Mouse (Mus musculus) lung, postnatal 4 days (tissue): Measurements from ENCODE around the gene Sbk3.

Source experiments
- DNase-seq, 2 experiments: peaks; one replicate each; pipeline ENCODE4 v3.0.0; 2021

The Sbk3 gene

DNA sequence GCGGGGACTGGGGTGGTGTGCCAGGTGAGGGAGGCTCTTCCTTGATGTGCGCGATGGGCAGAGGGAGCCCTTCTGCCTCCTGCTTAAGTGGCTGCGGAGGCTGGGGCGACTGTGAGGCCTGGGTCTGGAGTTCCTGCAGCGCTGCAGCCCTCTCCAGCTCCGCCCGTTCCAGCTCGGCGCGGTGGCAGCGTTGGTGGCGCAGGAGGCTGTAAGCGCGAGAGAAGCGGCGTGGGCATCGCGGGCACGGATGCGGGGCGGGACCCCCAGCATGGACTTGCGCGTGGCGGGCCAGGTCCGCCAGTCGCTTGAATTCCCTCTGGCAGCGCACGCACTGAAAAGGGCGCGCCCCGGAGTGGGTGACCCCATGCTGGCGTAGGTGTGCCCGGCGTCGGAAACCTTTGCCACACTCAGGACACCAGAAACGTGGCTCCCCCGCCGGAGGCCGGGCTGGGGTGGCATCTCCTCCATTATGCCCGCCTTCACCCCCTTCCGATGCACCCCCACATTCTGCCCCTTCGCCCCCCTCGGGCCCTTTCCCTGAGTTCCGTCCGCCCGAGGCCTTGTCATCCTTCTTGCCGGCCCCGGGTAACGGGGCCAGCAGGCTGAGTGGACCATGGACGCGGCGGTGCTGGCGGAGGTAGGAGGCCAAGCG is 22.5 kb upstream of the Sbk3 start:
- DNase-seq = no peak

- peak in 1 of 2 experiments; percentile 42 for DNase-seq
Observed at GRCm38 (mm10) chr7:4988250-4988649, 17.3 kb upstream of the Sbk3 start.

DNA sequence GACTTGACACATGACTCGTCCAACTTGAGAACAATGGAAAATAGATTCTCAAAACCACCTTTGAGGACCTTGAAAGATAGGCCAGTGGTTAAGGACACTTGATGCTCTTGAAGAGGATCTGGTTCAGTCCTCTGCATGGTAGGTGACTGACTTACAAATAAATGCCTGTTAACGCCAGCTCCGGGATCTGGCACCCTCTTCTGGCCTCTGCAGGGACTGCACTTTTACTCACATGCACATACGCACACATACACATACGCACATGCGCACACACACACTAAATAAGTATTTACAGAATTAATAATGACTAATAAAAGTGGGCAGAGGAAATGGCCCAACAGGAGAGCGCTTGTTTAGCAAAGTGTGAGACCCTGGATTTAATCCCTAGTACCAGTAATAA is 5.9 kb upstream of the Sbk3 start:
- no peak for DNase-seq

DNA sequence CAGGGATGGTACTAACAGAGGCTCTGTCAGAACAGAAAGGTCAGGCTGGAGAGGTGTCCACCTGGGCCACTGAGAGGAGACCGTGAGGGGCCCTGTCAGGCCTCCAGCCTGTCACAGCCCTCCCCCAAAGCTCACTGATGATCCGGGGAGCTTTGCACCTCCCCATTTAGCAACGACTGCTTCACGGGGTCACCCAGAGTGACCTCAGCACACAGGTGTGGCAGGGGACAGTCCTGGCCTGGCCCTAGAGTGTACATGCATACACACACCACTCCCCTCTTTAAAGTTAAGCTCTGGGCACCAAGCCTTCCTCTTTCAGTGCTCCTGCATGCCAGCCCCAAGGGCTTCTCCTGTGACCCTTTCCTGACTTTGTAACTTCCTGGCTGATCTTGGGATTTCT is 4.5 kb upstream of the Sbk3 start:
- DNase-seq = no peak

- peak; percentile 60 to 77 for DNase-seq
Observed at GRCm38 (mm10) chr7:4972321-4973047, 1.5 kb upstream of the Sbk3 start.

- DNase-seq = peak; percentile 50 to 75
Observed at GRCm38 (mm10) chr7:4971710-4972109, 742 bp upstream of the Sbk3 start.

DNA sequence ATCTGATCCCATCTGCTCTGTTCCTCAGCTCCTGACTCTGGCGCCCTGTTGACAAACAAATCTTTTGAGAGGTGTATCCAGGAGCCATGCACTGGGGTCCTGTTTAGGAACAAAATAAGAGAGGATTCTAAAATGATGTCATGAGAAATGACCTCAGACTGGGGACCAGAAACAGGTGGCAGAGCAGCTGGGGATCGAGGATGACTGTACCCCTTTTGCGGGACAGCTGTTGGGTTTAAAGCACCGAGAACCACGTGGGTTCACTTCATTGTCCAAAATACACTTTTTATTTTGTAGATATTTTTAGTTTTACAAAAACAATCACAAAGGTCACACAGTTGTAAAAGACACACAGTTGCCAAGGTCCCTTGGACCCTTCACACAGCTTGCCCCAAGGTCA is 6.0 kb downstream of the Sbk3 start:
- DNase-seq = no peak

DNA sequence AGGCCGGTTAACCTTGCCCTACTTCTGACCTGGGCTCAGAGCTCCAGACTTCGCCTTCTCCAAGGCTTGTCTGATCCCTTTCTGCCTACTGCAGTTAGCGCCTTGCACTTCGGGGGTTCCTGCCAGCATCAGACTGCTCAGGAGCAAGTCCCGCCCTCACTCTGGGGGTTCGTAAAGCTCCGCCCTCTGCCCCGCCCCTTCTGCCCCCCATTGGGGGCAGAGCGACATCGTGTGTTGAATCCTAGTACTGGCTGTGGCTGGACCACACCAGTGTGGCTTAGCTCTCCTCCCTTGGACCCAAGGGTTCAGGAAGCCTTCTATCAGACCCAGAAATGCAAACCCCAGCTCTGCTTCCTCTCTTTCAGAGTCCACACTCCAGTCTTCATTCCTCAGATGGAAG is 6.7 kb downstream of the Sbk3 start, which contains the start of gene Sbk2:
Gene Sbk2 (minus strand): TSS at position 135 of the 400 bp plus-strand sequence.
- DNase-seq = peak; percentile 87 to 90

DNA sequence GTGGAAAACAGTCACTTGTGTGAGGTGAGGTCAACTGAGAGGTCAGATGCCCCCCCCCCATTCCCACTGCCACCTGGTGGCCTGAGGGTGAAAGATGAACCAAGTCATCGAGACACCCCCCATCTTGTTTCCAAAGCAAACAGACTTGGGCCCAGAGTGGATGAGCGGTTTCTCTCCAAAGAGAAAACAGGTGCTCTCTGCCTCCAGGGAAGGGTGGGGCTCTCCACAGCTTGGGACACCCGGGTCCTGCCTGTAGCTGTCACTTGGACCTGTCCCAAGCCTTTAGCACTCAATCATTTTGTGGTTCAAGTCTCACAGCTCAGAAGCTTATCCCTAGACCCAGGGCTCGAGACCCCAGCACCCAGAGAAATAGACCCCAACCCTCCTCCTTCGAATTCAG is 7.4 kb downstream of the Sbk3 start:
- no peak for DNase-seq

DNA sequence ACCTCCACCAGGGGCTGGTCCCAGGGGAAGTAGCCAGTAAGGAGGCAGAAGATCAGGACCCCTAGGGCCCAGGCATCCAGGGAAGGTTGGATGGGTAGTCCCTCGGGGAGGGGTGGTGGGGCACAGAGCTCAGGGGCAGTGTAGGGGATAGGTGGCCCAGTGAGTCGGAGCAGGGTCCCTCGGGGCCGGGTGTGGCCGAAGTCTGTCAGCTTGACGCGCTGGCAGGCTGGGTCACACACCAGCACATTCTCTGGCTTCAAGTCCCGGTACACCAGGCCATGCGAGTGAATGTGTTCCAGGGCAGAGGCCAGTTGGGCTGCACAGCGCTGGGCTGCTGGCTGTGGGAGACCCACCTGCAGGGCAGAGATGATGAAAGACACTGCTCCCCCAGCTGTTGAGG is 13.6 kb downstream of the Sbk3 start:
- no peak for DNase-seq

DNA sequence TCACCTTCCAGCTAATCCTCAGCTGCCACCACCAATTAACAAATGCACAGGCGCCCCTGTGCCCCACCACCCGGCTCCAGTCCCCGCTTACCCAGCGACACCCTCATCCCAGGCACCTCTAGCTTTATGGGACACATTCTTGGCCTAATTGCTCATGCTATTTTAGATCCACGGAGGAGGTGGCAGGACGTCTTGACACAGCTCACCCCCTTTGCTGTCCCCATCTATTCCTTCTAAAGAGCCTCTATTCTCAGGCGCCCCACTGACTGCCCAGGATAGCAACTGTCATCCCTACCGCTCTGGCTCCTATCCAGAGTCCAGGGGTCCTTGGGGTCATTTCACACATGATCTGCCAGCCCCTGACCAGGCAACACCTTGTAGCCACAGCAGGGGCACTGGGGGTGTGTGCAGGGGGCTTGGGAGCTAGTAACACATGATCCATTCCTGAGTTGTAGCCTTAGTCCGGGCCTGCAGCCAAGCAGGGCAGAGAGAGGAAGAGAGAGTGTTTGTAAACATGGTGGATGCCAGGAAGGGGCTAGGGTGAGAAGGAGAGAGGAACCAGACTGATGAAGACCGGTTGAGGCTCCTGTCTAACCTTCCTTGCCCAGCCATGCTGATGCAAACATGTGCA is 17.0 kb downstream of the Sbk3 start:
- DNase-seq = peak; percentile 51 to 78

DNA sequence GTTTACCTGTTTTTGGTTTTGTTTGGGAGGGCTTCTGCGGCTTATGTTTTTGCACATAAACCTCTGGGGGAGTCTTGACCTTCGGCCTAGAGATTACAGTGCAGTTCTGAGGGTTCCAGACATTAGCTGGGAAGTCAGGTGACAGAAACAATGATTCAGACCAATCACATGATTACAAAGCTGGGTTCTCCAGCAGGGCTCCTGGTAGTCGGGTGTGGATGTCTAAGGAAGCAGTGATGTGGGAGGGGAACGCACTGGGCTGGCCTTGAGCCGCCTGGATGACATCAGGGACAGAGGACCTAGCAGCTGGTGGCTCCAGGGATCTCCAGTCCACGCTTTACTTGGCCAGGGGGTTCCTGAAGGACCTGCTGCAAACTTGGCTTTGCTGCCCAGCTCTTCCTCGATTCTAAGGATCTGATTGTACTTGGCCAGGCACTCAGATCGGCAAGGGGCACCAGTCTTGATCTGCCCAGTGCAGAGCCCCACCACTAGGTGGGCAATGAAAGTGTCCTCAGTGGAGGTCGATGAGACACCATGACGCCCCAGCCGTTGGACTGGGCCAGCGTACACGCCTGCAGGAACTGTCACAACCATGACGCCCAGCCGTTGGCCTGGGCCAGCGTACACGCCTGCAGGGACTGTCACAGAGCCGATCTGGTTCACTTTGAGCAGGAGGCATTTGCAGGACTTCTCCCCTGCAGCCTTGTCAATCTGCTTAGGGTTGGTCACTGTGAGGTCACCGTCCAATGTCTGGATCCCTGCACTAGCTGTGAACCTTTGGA is 20.2 kb downstream of the Sbk3 start:
- no peak for DNase-seq

- no peak for DNase-seq
Observed at GRCm38 (mm10) chr7:4948386-4948785, 22.6 kb downstream of the Sbk3 start.

- DNase-seq = peak; percentile 31 to 79
Observed at GRCm38 (mm10) chr7:4947855-4948254, 23.1 kb downstream of the Sbk3 start.

GRCm38 (mm10) chr7:4943223-4943815 is 27.6 kb downstream of the Sbk3 start:
- DNase-seq = peak; percentile 91 to 95

DNA sequence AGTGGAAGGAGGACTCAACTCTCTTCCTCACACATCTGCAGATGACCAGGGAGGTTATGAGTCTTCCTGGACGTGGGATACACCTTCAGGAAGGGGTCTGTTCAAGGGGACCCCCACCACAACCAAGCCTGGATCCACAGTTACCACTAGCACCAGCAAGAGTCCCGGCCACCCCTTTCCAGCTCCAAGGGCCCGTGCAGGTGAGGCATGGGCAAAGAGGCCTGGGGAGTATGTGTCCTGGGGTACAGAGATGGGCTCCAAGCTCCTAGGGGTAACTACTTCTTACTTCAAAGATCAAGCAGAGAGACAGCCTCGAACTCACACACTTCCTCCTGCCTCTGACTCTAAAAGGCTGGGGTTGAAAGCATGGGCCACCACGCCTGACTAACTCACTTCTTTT is 28.3 kb downstream of the Sbk3 start:
- DNase-seq = no peak

DNA sequence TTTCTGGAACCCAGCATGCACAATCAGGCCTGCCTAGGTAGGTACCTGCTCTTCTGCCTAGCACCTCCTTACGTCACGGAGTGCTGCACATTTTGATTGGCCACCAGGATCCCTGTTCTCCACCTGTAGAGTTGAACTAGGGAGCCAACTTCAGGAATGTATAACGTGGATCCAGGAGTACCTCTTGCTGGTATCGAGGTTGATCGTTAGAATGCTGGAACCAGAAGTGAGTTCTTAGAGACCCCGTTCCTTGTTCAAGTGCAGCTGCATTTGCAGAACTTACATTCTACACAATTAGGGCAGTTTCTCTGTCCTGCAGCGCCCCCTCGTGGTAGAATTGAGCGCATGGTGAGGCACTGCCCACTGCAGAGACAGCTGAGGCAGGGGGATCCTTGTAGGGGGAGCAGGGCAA is 30.9 kb downstream of the Sbk3 start:
- DNase-seq = peak; percentile 70 to 84

DNA sequence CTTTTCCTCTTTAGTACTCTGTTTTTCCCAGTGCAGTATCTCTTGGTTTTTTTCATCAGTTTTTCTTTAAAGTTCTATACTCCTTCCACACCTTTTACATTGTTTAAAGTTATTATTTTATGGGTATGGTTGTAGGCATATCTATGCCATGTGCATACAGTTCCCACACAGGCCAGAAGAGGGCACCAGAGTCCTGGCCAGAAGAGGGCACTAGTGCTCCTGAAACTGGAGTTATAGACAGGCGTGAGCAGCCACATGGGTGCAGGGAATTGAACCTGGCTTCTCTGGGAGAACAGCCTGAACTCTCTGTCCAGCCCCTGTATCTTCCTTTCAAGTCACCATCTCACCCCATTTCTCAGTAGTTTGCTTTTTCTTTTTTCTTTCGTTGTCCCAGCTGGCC is 32.5 kb downstream of the Sbk3 start:
- DNase-seq = peak; percentile 69 to 85

DNA sequence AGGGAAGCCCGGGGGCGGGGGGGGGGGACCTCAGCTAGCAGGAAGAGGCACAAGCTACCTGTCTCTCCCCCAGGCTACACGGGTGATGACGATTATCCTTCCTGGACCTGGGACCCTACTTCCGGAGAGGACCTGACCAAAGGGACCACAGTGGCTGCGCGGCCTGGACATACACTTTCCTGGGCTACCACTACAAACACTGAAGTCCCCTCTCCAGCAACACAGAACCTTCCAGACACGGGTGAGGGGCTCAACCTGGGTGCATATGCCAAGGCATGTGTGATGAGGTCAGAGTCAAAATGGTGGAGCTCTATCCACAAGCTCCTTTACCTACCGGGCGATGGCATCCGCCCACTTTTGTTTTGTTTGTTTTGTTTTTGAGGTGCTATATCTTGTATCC is 33.6 kb downstream of the Sbk3 start:
- DNase-seq = no peak

DNA sequence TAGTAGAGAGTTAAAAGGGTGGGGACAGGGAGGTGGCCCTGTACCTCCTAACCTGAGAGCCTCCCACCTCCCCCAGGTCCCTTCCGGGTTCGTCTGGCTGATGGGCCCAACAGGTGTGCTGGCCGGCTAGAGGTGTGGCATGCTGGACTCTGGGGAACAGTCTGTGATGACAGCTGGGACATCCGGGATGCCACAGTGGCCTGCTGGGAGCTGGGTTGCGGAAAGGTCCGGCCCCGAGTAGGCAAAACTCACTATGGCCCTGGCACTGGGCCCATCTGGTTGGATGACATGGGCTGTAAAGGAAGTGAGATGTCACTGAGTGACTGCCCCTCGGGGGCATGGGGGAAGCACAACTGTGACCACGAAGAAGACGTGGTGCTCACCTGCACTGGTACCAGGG is 34.1 kb downstream of the Sbk3 start:
- no peak for DNase-seq

DNA sequence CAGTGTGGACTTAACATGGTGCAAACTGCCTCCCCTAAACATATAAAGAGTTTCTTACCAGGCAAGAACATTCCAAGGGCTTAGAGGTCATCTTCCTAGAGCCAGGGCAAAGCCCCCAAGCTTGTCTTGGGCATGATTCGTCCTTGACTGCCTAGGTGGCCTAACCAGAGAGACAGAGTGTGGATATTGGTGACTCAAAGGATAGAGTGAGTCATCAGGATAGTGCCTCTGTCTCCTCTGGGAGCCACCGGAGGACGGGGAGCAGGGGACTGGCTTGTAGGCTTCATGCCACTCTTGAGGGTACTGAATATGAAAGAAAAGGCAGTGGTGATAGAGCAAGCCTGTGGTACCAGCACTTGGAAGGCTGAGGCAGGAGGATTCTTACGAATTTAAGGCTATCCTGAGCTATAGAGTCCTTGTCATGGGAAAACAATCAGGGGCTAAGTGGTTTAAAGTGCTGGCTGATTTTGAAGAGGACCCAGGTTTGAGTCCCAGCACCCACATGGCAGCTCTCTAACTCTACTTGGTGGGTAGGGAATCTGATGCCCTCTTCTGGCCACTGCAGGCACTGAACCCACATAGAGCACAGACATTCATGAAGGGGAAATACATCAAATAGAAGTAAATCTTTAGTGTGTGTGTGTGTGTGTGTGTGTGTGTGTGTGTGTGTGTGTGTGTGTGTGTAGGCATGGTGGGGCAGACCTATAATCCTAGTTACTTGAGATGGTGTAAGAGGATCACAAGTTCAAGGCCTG is 36.6 kb downstream of the Sbk3 start:
- DNase-seq = no peak

DNA sequence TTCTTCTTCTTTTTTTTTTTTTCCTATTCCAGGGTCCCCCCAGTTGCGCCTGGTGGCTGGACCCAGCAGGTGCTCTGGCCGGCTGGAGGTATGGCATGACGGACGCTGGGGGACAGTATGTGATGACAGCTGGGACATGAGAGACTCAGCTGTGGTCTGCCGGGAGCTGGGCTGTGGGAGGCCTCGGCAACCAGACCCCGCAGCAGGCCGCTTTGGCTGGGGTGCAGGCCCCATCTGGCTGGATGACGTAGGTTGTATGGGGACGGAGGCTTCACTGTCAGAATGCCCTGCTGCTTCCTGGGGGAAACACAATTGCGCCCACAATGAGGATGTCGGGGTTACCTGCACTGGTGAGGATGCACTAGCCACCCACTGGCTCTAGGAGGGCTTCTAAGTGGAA is 37.9 kb downstream of the Sbk3 start:
- no peak for DNase-seq
